Mouse (Mus musculus): ENCODE measurements at regions not wholly inside any gene's neighbourhood (a gene's known extent, or its start where the extent isn't known, plus 50 kb on each side); places are given as distances from the start of the nearest gene placed in this dataset.
A peak's percentile ranks its signal among the peaks of the same experiment; 100 is the strongest.

DNA sequence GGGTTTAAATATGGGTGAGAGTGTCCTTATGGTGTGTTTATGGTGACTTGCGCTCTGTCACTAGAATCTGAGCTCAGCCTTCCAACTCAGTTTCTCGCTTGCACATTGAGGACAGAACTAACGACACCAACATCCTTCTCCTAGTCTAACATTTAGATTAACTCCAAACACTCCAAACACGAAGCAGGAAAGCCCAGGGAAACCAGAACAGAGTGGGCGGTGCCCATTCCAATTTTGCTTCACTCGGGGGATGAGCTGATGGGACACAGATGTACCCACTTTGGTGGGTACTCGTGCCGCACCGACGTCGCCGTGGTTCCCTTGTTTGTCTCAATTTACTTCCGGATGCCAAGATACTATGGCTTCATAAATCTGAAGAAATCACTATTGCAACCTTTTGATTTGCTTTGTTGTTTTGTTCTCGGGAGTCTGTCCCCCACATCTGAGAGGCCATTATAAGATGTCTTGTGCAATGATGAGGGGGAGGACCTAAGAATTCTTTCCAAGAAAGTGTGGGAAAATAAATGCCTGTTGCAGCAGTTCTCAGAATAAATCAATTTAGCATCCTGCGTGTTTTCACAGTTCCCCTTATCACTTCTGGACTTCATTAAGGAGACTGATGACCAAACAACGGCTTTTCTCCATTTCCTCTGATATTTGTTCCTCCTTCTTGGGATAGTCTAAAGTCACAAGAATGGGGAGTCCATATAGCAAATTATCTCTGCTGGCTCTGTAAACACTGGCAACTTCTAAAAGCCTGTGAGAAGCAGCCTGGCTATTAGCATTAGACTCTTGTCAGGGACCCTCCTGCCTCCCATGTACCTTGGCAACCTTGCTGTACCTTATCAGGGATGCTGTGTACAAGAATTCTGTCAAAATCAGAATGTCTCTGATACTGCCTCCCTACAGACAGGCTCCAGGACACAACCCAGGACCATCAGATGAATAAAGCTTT, 96.2 kb upstream of the Klf9 start:
- DNase-seq (ENCODE audit: low spot score) (no peak), ATAC-seq (ENCODE audit: low FRiP score) (no peak)
- no peak overlapping the region for H3K4me2 ChIP-seq (replicated peaks; ENCODE audit: low read depth, low read length)
- no peaks in the 10 kb centered on the region for H3K4me1 ChIP-seq (replicated peaks; ENCODE audit: control insufficient read depth, insufficient read depth, low read length)
- no peaks in the 10 kb centered on the region for H3K27me3 ChIP-seq (ENCODE audit: control insufficient read depth, insufficient read depth, low read length)
- no peak overlapping the region for H3K9ac ChIP-seq (ENCODE audit: low read depth, low read length)
- H3K9me3 ChIP-seq (ENCODE audit: control insufficient read depth, low read length): no peaks in the 10 kb centered on the region
- 85% methylated on average over 16 of the region's 16 CpGs for WGBS
- no peaks in the 10 kb centered on the region for H3K36me3 ChIP-seq (ENCODE audit: control insufficient read depth, insufficient read depth, low read length)
- H3K4me3 ChIP-seq (ENCODE audit: low read depth, low read length): no peak overlapping the region
- H3K27ac ChIP-seq (ENCODE audit: low read depth, low read length): no peak overlapping the region

- H3K4me3 ChIP-seq (ENCODE audit: low read depth, low read length): no peak overlapping the region
- no peaks in the 10 kb centered on the region for H3K36me3 ChIP-seq (ENCODE audit: control insufficient read depth, insufficient read depth, low read length)
- no peak for ATAC-seq (ENCODE audit: low FRiP score)
- no peaks in the 10 kb centered on the region for H3K9me3 ChIP-seq (ENCODE audit: control insufficient read depth, low read length)
- H3K4me2 ChIP-seq (replicated peaks; ENCODE audit: low read depth, low read length): no peak overlapping the region
- WGBS: 96% methylated on average over 4 of the region's 4 CpGs
- no peak for DNase-seq (ENCODE audit: low spot score)
- H3K27ac ChIP-seq (ENCODE audit: low read depth, low read length): no peak overlapping the region
- H3K27me3 ChIP-seq (ENCODE audit: control insufficient read depth, insufficient read depth, low read length): no peaks in the 10 kb centered on the region
- H3K4me1 ChIP-seq (replicated peaks; ENCODE audit: control insufficient read depth, insufficient read depth, low read length): no peaks in the 10 kb centered on the region
- H3K9ac ChIP-seq (ENCODE audit: low read depth, low read length): no peak overlapping the region
These were observed 89.6 kb upstream of the Klf9 start for GRCm38 (mm10) chr19:23051456-23051855.

DNA sequence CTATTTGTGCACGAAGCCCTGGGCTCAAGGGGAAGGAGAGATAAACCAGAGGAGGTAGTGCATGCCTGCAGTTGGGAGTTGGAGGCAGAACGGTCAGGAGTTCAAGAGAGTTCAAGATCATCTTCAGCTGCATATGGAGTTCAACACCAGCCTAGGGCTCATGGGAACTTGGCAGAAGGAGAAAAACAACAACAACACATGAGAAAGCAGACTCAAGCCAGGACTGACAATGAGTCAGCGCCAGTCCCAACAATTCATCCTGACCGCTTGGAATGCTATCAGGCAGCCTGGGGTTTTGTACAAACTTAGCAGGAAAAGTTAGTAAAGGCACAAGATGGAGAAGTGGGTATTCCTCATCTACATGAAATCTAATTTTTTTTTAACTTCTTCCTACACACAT, 86.6 kb upstream of the Klf9 start:
- no peak overlapping the region for H3K27ac ChIP-seq (ENCODE audit: low read depth, low read length)
- H3K9ac ChIP-seq (ENCODE audit: low read depth, low read length): no peak overlapping the region
- H3K4me2 ChIP-seq (replicated peaks; ENCODE audit: low read depth, low read length): no peak overlapping the region
- H3K36me3 ChIP-seq (ENCODE audit: control insufficient read depth, insufficient read depth, low read length): no peaks in the 10 kb centered on the region
- DNase-seq (ENCODE audit: low spot score) (no peak), ATAC-seq (ENCODE audit: low FRiP score) (no peak)
- WGBS: 76% methylated on average over 4 of the region's 4 CpGs
- H3K4me3 ChIP-seq (ENCODE audit: low read depth, low read length): no peak overlapping the region
- no peaks in the 10 kb centered on the region for H3K27me3 ChIP-seq (ENCODE audit: control insufficient read depth, insufficient read depth, low read length)
- H3K4me1 ChIP-seq (replicated peaks; ENCODE audit: control insufficient read depth, insufficient read depth, low read length): no peaks in the 10 kb centered on the region
- no peaks in the 10 kb centered on the region for H3K9me3 ChIP-seq (ENCODE audit: control insufficient read depth, low read length)

DNA sequence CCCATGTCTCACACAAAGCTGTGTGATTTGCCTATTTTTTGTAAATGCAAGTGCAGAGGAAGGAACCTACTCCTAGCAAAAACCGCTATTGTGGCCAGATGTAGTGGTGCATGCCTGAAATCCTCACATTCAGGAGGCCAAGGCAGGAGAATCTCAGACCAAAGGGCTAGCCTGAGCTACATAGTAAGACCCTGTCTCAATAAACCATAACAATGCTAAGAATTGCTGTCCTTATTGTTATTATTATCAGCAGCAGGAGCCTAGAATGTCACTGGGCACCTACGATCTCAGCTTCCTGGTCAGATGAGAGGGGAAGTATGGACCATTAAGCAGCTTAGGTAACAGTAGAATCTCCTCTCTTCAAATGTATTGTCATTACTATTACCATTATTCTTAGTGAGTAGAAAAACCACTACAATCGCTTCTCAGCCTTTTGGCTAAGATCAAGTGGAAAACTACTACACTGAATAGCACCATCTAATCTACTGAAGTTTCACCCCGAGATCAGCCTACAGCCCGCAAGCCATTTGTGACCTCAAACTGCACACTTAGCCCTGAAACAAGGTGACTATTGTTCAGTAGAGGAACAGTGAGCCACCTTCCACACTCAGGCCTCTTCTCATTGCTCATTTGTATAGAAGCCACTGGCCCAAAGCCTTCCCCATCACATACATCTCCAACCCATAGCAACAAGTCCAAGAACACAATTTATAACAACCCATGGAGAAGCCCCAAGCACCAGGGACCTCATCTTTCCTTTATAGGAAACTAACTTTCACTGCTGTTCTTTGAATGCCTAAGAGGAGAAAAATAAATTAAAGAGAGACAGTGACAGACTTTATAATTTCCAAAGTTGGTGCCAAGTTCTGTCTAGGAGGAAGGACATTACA, 84.9 kb upstream of the Klf9 start:
- Histone ChIP-seq H3K27ac (ENCODE audit: low read depth, low read length) (no peak overlapping the region), H3K4me3 (ENCODE audit: low read depth, low read length) (no peak overlapping the region), H3K4me1 (replicated peaks; ENCODE audit: control insufficient read depth, insufficient read depth, low read length) (no peaks in the 10 kb centered on the region), H3K9ac (ENCODE audit: low read depth, low read length) (no peak overlapping the region), H3K36me3 (ENCODE audit: control insufficient read depth, insufficient read depth, low read length) (no peaks in the 10 kb centered on the region), H3K27me3 (ENCODE audit: control insufficient read depth, insufficient read depth, low read length) (no peaks in the 10 kb centered on the region), H3K4me2 (replicated peaks; ENCODE audit: low read depth, low read length) (peak overlapping the region; percentile 57; the same call in 1 of the 2 replicates), H3K9me3 (ENCODE audit: control insufficient read depth, low read length) (no peaks in the 10 kb centered on the region)
- ATAC-seq (ENCODE audit: low FRiP score) (no peak), DNase-seq (ENCODE audit: low spot score) (peak; percentile 8)
- WGBS: 82% methylated on average over 5 of the region's 5 CpGs

- DNase-seq (ENCODE audit: low spot score): peak; percentile 60
- no peaks in the 10 kb centered on the region for H3K4me1 ChIP-seq (replicated peaks; ENCODE audit: control insufficient read depth, insufficient read depth, low read length)
- H3K36me3 ChIP-seq (ENCODE audit: control insufficient read depth, insufficient read depth, low read length): no peaks in the 10 kb centered on the region
- H3K9ac ChIP-seq (ENCODE audit: low read depth, low read length): peak overlapping the region; percentile 12
- peak overlapping the region; percentile 57 for H3K4me2 ChIP-seq (replicated peaks; ENCODE audit: low read depth, low read length)
- no peaks in the 10 kb centered on the region for H3K9me3 ChIP-seq (ENCODE audit: control insufficient read depth, low read length)
- H3K27ac ChIP-seq (ENCODE audit: low read depth, low read length): 0 out of 2 replicates have a peak overlapping the region, but pooled peaks have one; percentile 30
- H3K4me3 ChIP-seq (ENCODE audit: low read depth, low read length): peak overlapping the region; percentile 29
- WGBS: 2% methylated on average over 32 of the region's 32 CpGs
- peak; percentile 86 for ATAC-seq (ENCODE audit: low FRiP score)
- H3K27me3 ChIP-seq (ENCODE audit: control insufficient read depth, insufficient read depth, low read length): no peaks in the 10 kb centered on the region
These were observed 83.9 kb upstream of the Klf9 start for GRCm38 (mm10) chr19:23056851-23057707.

DNA sequence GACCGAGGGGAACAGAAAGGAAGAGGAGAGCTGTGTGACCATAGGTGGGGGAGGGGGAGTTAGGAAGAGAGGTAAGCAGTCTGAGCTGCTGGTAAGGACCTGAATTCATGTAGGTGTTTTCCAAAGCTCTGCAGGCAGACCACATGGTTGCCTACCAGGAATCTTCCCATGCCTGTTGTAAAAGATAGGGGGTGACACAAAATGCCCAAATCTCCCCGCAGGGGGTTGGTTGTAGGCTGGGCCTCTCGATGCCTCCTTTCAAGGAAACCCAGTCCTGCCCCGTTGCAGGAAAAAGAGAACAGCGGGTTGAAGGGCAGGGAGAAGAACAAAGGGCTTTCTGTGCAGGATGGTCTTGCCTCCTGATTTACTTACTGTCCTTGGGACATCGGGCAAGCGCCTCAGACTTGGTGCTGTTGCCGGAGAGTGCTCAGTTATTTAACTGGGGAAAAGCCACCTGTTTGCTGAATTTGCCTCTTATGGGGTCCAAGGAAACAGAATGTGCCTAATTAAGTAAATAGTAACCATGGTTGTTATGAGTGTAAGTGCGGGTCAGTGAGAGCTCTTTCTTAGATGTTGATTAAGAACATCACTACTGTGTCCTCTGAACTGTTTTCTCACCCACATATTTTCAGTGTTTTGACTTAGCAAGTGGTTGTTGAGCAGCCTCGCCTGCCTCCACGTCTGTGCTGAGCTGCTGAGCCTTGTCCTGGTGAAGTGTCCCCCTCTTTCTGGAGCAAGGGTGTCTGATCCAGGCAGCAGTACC, 83.1 kb upstream of the Klf9 start:
- 13% methylated on average over 11 of the region's 11 CpGs for whole genome bisulfite sequencing
- H3K4me3 ChIP-seq (ENCODE audit: low read depth, low read length): peak overlapping the region; percentile 29
- ATAC-seq (ENCODE audit: low FRiP score) (peak; percentile 62), DNase-seq (ENCODE audit: low spot score) (peak; percentile 60)
- no peaks in the 10 kb centered on the region for H3K27me3 ChIP-seq (ENCODE audit: control insufficient read depth, insufficient read depth, low read length)
- 0 out of 2 replicates have a peak overlapping the region, but pooled peaks have one; percentile 17 for H3K27ac ChIP-seq (ENCODE audit: low read depth, low read length)
- peak overlapping the region; percentile 12; the same call in 1 of the 2 replicates for H3K9ac ChIP-seq (ENCODE audit: low read depth, low read length)
- H3K4me2 ChIP-seq (replicated peaks; ENCODE audit: low read depth, low read length): peak overlapping the region; percentile 57
- no peaks in the 10 kb centered on the region for H3K4me1 ChIP-seq (replicated peaks; ENCODE audit: control insufficient read depth, insufficient read depth, low read length)
- H3K9me3 ChIP-seq (ENCODE audit: control insufficient read depth, low read length): no peaks in the 10 kb centered on the region
- no peaks in the 10 kb centered on the region for H3K36me3 ChIP-seq (ENCODE audit: control insufficient read depth, insufficient read depth, low read length)

GRCm38 (mm10) chr19:23058502-23058900, 82.5 kb upstream of the Klf9 start:
- DNase-seq (ENCODE audit: low spot score) (peak; percentile 37), ATAC-seq (ENCODE audit: low FRiP score) (no peak)
- no peaks in the 10 kb centered on the region for H3K27me3 ChIP-seq (ENCODE audit: control insufficient read depth, insufficient read depth, low read length)
- no peak overlapping the region for H3K4me2 ChIP-seq (replicated peaks; ENCODE audit: low read depth, low read length)
- no peak overlapping the region for H3K4me3 ChIP-seq (ENCODE audit: low read depth, low read length)
- H3K9me3 ChIP-seq (ENCODE audit: control insufficient read depth, low read length): no peaks in the 10 kb centered on the region
- H3K9ac ChIP-seq (ENCODE audit: low read depth, low read length): no peak overlapping the region
- 0 out of 2 replicates have a peak overlapping the region, but pooled peaks have one; percentile 17 for H3K27ac ChIP-seq (ENCODE audit: low read depth, low read length)
- H3K4me1 ChIP-seq (replicated peaks; ENCODE audit: control insufficient read depth, insufficient read depth, low read length): no peaks in the 10 kb centered on the region
- no peaks in the 10 kb centered on the region for H3K36me3 ChIP-seq (ENCODE audit: control insufficient read depth, insufficient read depth, low read length)
- 38% methylated on average over 4 of the region's 4 CpGs for WGBS

Data from hindbrain, embryonic 11.5 days (tissue).